Mouse (Mus musculus) Muller cell, postnatal 12 days (primary cell): ENCODE data around the gene Col4a4.

ENCODE experiments used
- DNase-seq: peaks from one replicate; pipeline ENCODE4 v3.0.0-alpha.2; 2015; ENCODE audit errors: inconsistent ontology term

Col4a4 gene

GRCm38 (mm10) chr1:82586713-82587399 lies at the start of gene Col4a4, which contains the start of gene Col4a3:
Col4a4 (minus strand) TSS chr1:82586849.
Col4a3 (plus strand) TSS chr1:82586921.
- DNase-seq, result peak; percentile 60

DNA sequence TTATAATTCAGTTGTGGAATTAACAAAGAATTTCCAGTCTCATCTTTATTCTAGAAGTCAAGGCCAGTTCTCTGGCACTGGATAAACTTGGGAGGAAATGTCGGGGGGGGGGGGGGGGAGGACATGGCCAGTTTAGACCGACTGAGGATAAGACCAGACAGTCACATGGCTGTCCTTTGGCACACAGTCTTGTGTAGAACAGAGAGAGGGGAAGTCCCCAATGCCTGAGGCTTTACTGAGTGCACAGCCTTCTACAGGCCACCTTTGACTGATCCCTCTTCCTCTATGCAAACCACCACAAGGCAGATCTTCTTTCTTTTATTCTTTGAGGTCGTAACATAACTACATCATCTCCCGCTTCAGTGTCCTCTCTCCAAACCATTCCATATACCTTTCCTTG lies 49.7 kb upstream of the Col4a4 start:
- DNase-seq, result peak; percentile 19

GRCm38 (mm10) chr1:82635254-82635620 lies 48.6 kb upstream of the Col4a4 start:
- DNase-seq, result peak; percentile 45

- DNase-seq, result peak; percentile 98
Measured at GRCm38 (mm10) chr1:82634545-82635253, 48.0 kb upstream of the Col4a4 start.

- DNase-seq, result no peak
Measured at GRCm38 (mm10) chr1:82631169-82631792, 44.6 kb upstream of the Col4a4 start.

GRCm38 (mm10) chr1:82629495-82629894 lies 42.8 kb upstream of the Col4a4 start:
- DNase-seq, result no peak

DNA sequence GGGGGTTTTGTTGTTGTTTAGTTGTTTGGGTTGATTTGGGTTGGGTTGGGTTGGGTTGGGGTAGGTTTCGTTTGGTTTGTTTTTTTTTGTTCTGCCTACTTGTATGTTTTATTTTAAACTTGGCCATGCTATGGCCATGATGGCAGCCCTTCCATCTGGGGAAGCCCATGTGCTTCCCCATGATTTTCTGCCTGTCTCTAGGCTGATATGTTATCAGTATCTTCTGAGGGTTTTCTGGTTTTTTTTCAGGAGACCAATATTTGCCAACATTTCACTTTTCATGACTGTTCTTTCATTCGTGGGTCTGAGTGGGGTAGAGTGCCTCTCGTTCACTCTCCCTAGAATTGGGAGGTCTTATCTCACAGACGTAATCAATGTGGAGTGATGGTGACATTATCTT lies 41.0 kb upstream of the Col4a4 start:
- no peak for DNase-seq

- no peak for DNase-seq
Measured at GRCm38 (mm10) chr1:82625474-82625873, 38.8 kb upstream of the Col4a4 start.

GRCm38 (mm10) chr1:82624934-82625333 lies 38.3 kb upstream of the Col4a4 start:
- no peak for DNase-seq

- DNase-seq, result no peak
Measured at GRCm38 (mm10) chr1:82619981-82620380, 33.3 kb upstream of the Col4a4 start.

GRCm38 (mm10) chr1:82618592-82618991 lies 31.9 kb upstream of the Col4a4 start:
- no peak for DNase-seq

- DNase-seq, result no peak
Measured at GRCm38 (mm10) chr1:82618001-82618400, 31.4 kb upstream of the Col4a4 start.

DNA sequence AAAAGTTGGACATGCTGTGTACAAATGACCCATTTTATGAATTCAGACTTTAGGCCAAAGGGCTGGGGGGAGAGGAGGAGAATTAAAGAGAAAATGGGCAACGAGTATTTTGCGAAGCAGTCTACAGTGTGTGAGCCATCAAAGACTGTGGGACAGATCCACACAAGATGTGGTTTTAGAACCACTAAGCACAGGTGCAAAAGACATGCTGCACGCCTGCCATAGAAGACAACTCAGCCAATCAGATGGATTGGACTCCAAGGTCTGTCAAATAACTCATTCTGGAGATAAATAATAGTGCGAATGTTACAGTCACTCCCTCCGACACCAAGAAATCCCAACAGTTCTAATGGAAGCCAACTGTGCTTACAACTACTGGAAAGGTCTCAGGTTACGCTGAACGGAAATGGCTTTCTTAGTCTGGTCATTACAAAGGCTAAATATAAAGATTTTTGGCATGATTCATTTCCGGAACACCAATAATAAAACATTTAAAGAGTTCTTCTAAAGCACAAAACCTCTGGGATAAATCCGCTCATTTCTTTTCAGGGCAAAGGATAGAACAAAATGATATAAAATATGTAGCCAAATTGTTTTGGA lies 25.5 kb upstream of the Col4a4 start:
- no peak for DNase-seq

- DNase-seq, result peak; percentile 61
Measured at GRCm38 (mm10) chr1:82608646-82609262, 22.1 kb upstream of the Col4a4 start.

GRCm38 (mm10) chr1:82605856-82606255 lies 19.2 kb upstream of the Col4a4 start:
- no peak for DNase-seq

GRCm38 (mm10) chr1:82605347-82605746 lies 18.7 kb upstream of the Col4a4 start:
- no peak for DNase-seq

GRCm38 (mm10) chr1:82603198-82603950 lies 16.7 kb upstream of the Col4a4 start:
- DNase-seq, result no peak

- peak; percentile 66 for DNase-seq
Measured at GRCm38 (mm10) chr1:82596864-82597596, 10.4 kb upstream of the Col4a4 start.

DNA sequence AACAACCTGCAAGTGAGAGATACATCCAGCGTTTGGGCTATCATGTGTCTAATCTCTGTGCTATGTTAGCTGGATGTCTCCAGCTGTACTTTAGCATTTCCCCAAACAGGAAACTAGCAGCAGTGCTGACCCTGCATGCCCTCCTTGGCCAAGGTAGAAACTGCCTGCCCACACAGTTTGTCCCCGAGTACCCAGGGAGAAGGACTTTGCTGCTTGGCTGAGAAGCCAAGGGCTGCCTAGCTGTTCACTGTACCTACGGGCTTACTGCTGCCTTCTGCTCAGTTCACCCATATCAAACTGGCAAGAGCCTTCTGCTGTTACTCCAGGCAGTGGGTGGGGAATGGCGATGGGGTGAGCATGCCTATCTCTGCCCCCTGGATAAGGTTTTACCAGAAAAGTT lies 3.6 kb upstream of the Col4a4 start:
- no peak for DNase-seq

GRCm38 (mm10) chr1:82585981-82586380 lies 668 bp downstream of the Col4a4 start:
- DNase-seq, result no peak

DNA sequence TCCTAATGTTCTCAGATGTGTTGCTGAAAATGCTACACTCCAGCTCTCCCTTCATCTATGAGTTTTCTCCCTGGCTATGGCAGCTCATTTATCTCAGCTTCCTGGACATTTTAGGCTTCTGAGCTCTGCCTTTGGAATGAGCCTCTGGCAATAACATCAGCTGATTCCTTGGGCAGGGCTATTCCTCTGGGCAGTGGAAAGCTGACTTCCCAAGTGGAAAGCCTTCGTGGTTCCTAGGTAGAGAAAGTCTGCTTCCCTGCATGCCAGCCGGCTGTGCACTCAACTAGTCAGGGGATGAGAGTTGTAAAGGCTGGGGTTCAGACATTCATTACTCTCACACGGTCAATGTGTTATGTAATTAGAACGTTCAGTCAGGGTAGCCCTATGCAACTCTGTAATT lies 8.3 kb downstream of the Col4a4 start:
- DNase-seq, result peak; percentile 45
